Mouse (Mus musculus) ES-E14 (cell line): ENCODE data around the gene Kat14. TPM values are rescaled to one million over a fixed set of nuclear protein-coding genes. Genes with fewer than 3 reads are reported as not detected.

ENCODE experiments used
- DNase-seq: peaks from one replicate; pipeline ENCODE4 v3.0.0-alpha.2; 2013; ENCODE audit warnings: low read depth, low spot score
- H3K27ac ChIP-seq: 2 replicates; pipeline ENCODE4 v1.5.1; 2012; ENCODE audit warnings: low read depth, mild to moderate bottlenecking, low read length, moderate library complexity, mixed read lengths; ENCODE audit not compliant: poor library complexity, insufficient read depth, severe bottlenecking
- H3K36me3 ChIP-seq: 2 replicates; pipeline ENCODE4 v1.6.1; 2012; ENCODE audit warnings: mild to moderate bottlenecking, low read length, moderate library complexity, mixed read lengths; ENCODE audit not compliant: control insufficient read depth, poor library complexity, insufficient read depth, severe bottlenecking
- H3K4me1 ChIP-seq, 2 experiments: fragments of 150-350 bp in 1 of 2; sonication (generic) in 1 of 2; 2 replicates each; pipeline ENCODE4 v1.6.1; 2012; ENCODE audit warnings: low read length in 2 of 2, mild to moderate bottlenecking in 1 of 2, mixed read lengths in 1 of 2; ENCODE audit not compliant: control insufficient read depth in 2 of 2, insufficient read depth in 2 of 2, poor library complexity in 1 of 2
- H3K4me3 ChIP-seq, 2 experiments: fragments of 150-350 bp in 1 of 2; sonication (generic) in 1 of 2; 2 replicates each; pipeline ENCODE4 v1.5.1; 2012; ENCODE audit warnings: low read length in 2 of 2, low read depth in 1 of 2, mild to moderate bottlenecking in 1 of 2, mixed read lengths in 1 of 2; ENCODE audit not compliant: insufficient read depth in 1 of 2, poor library complexity in 1 of 2, severe bottlenecking in 1 of 2
- H3K9ac ChIP-seq: 2 replicates; pipeline ENCODE4 v1.6.1; 2012; ENCODE audit warnings: low read depth, mild to moderate bottlenecking, low read length, mixed read lengths; ENCODE audit not compliant: poor library complexity, insufficient read depth, severe bottlenecking
- H3K9me3 ChIP-seq: fragments of 150-350 bp; sonication (generic); 2 replicates; pipeline ENCODE4 v1.6.1; 2012; ENCODE audit warnings: low read depth, mild to moderate bottlenecking, low read length; ENCODE audit not compliant: control insufficient read depth, insufficient read depth
- CHD2 ChIP-seq: IDR thresholded peaks from 2 replicates; pipeline ENCODE4 v1.6.1; 2014; ENCODE audit warnings: mild to moderate bottlenecking, low read depth, low read length, inconsistent platforms
- HCFC1 ChIP-seq: IDR thresholded peaks from 2 replicates; pipeline ENCODE4 v1.6.1; 2012; ENCODE audit warnings: low read length, inconsistent platforms, borderline replicate concordance; ENCODE audit not compliant: insufficient read depth
- MAFK ChIP-seq: IDR thresholded peaks from 2 replicates; pipeline ENCODE4 v1.6.1; 2014; ENCODE audit warnings: mild to moderate bottlenecking, low read depth, low read length, inconsistent platforms; ENCODE audit not compliant: insufficient read depth
- ZC3H11A ChIP-seq: IDR thresholded peaks from 2 replicates; pipeline ENCODE4 v1.6.1; 2012; ENCODE audit warnings: low read depth, mild to moderate bottlenecking, inconsistent platforms, low read length, borderline replicate concordance
- ZNF384 ChIP-seq: IDR thresholded peaks from 2 replicates; pipeline ENCODE4 v1.6.1; 2012; ENCODE audit warnings: low read depth, low read length, inconsistent platforms
- in situ Hi-C, 2 experiments: fragments of 600-800 bp; cut with MboI; formaldehyde crosslinking; loops; one replicate each; pipeline ENCODE4 v1.15.1; 2025; ENCODE audit warnings: low sequenced_read_pairs in 2 of 2, inconsistent platforms in 1 of 2; ENCODE audit not compliant: unreplicated experiment in 2 of 2
- total RNA-seq: library from RNA; depleted of rRNA; stranded (reverse); fragments of 300-350 nt; gene quantifications from 2 replicates; pipeline ENCODE4 v1.2.3, GENCODE M21; 2012; rRNA removed

Gene Kat14
- total RNA-seq, 1 experiment: 37.7 TPM

DNA sequence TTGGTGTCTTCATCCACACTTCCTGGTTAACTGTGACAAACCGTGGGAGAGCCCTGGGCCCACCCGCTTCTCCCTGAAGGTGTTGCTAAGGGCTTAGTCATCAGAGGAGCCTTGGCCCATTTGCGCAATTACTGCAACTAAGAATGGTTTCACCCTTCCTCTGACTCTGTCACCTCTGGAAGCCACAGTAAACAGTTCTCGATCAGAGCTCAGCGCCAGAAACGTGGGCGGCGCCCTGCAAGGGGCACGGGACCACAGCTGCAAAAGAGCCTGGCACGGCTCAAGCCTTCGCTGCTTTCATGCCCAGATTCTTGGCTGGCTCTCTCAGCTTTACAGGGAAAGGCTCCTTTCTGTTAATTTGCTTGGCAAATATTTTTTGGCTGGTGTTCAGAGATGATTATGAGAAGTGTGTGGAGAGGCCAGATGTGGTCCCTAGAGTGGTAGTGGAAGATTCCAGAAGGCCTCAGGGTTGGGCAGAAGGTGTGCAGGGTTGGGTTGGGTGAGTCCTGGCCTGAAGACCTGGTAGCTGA lies 72.7 kb downstream of the Kat14 start:
- no peak for TF ChIP-seq HCFC1
- TF ChIP-seq CHD2: no peak
- no peak for TF ChIP-seq MAFK
- TF ChIP-seq ZC3H11A: no peak
- TF ChIP-seq ZNF384: no peak
- Histone ChIP-seq H3K9ac (no peak overlapping the region), H3K4me3 (no peak overlapping the region), H3K36me3 (no peaks in the 10 kb centered on the region), H3K9me3 (no peaks in the 10 kb centered on the region), H3K27ac (no peak overlapping the region), H3K4me1 (no peaks in the 10 kb centered on the region)
- in situ Hi-C loops: no loop called here
- DNase-seq: no peak

- Histone ChIP-seq H3K9me3 (no peaks in the 10 kb centered on the region), H3K27ac (no peak overlapping the region), H3K4me3 (no peak overlapping the region), H3K9ac (no peak overlapping the region), H3K36me3 (no peaks in the 10 kb centered on the region), H3K4me1 (no peaks in the 10 kb centered on the region)
- no peak for DNase-seq
- in situ Hi-C loops: no loop called here
- TF ChIP-seq HCFC1 (no peak), CHD2 (no peak), ZNF384 (no peak), MAFK (no peak), ZC3H11A (no peak)
Measured at GRCm38 (mm10) chr2:144446360-144446999, 77.7 kb downstream of the Kat14 start.

DNA sequence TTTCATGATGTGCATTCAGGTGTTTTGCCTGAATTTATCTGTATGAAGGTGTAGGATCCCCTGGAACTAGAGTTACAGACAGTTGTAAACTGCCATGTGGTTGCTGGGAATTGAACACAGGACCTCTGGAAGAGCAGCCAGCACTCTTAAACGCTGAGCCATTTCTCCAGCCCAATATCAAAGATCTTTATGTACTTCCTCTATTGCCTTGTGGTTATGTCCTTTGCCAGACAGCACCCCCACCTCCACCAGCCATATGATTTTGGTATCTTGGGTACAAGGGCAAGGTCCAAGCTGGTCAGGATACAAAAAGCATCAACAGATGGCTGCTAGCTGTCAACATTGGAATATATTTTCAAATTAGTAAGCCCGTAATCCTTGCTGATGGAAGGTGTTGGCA lies 81.6 kb downstream of the Kat14 start:
- Histone ChIP-seq H3K9me3 (no peaks in the 10 kb centered on the region), H3K4me3 (no peak overlapping the region), H3K36me3 (no peaks in the 10 kb centered on the region), H3K4me1 (no peaks in the 10 kb centered on the region), H3K9ac (no peak overlapping the region), H3K27ac (no peak overlapping the region)
- in situ Hi-C loops: no loop called here
- TF ChIP-seq ZC3H11A (no peak), CHD2 (no peak), ZNF384 (no peak), HCFC1 (no peak), MAFK (no peak)
- DNase-seq: no peak

DNA sequence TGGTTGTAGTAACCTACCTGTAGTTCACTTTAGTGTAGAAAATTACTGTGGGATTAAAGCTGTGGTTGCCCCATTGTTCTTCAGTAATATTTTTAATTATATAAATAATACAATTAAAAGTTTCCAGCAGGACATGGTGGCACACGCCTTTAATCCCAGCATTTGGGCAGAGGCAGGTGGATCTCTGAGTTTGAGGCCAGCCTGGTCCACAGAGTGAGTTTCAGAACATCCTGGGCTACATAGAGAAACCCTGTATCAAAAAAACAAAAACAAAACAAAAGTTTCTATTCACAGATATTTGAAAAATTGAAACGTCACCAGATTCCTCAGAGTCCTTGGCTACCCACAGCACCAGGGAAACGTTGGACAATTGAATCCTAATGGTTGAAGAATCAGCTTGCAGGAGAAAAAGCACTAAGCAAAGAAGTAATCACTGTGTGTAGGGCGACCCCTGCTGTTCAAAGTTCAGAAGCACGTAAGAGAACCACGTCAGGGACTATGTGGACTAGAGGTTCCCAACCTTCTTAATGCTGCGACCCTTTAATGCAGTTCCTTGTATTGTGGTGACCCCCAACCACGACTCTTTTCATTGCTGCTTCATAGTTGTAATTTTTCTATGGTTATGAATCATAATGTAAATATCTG lies 83.7 kb downstream of the Kat14 start:
- H3K27ac ChIP-seq: no peak overlapping the region
- DNase-seq: peak; percentile 67
- no peak overlapping the region for H3K9ac ChIP-seq
- no peak overlapping the region for H3K4me3 ChIP-seq
- 0 out of 2 replicates have a peak, but pooled peaks have one; percentile 45 for TF ChIP-seq ZC3H11A
- no peak for TF ChIP-seq CHD2
- 0 out of 2 replicates have a peak, but pooled peaks have one; percentile 41 for TF ChIP-seq MAFK
- H3K4me1 ChIP-seq: no peaks in the 10 kb centered on the region
- in situ Hi-C loops: no loop called here
- H3K9me3 ChIP-seq: no peaks in the 10 kb centered on the region
- no peaks in the 10 kb centered on the region for H3K36me3 ChIP-seq

Other genes starting within 250 kb of the Kat14 start
- 19.5 and 22.4 TPM in 2 replicates for gene Mgme1, start 98.3 kb upstream of the Kat14 start, total RNA-seq
- gene Snx5, start 98.1 kb upstream of the Kat14 start, total RNA-seq: 184 and 236 TPM in 2 replicates
- 1.8 and 2.1 TPM in 2 replicates for gene Ovol2, start 36.8 kb upstream of the Kat14 start, total RNA-seq
- not detected in 2 replicates for gene Pet117, start within 50 bp of the Kat14 start, total RNA-seq
- gene Dzank1, start 158.4 kb downstream of the Kat14 start, total RNA-seq: 0.53 and 1.0 TPM in 2 replicates
- 36.5 and 48.4 TPM in 2 replicates for gene Polr3f, start 158.7 kb downstream of the Kat14 start, total RNA-seq
- gene Rbbp9, start 181.9 kb downstream of the Kat14 start, total RNA-seq: 6.8 and 7.9 TPM in 2 replicates
- 78.5 and 95.8 TPM in 2 replicates for gene Sec23b, start 187.2 kb downstream of the Kat14 start, total RNA-seq
- gene Smim26, start 225.1 kb downstream of the Kat14 start, total RNA-seq: 35.6 and 35.7 TPM in 2 replicates
- gene Dtd1, start 230.9 kb downstream of the Kat14 start, total RNA-seq: 21.2 and 29.4 TPM in 2 replicates